Mouse (Mus musculus) cerebellum, postnatal 10 days (tissue): ENCODE data around the gene Pigt.

Experiments
- DNase-seq, 2 experiments: peaks; one replicate each; pipeline ENCODE4 v3.0.0; 2021; ENCODE audit warnings: mixed read lengths in 2 of 2

Gene Pigt

GRCm38 (mm10) chr2:164521841-164522240 is 24.5 kb downstream of the Pigt start:
- no peak for DNase-seq

GRCm38 (mm10) chr2:164522280-164522679 is 25.0 kb downstream of the Pigt start:
- no peak for DNase-seq

GRCm38 (mm10) chr2:164523301-164523773 is 26.0 kb downstream of the Pigt start:
- peak; percentile 65 to 69 for DNase-seq

GRCm38 (mm10) chr2:164528557-164528956 is 31.2 kb downstream of the Pigt start:
- DNase-seq = no peak

- peak; percentile 87 to 91 for DNase-seq
Measured at GRCm38 (mm10) chr2:164531169-164531568, 33.8 kb downstream of the Pigt start.

- DNase-seq = no peak
Measured at GRCm38 (mm10) chr2:164534315-164534714, 37.0 kb downstream of the Pigt start.

GRCm38 (mm10) chr2:164537003-164537402 is 39.7 kb downstream of the Pigt start:
- no peak for DNase-seq

- DNase-seq = peak; percentile 37 to 47
Measured at GRCm38 (mm10) chr2:164540652-164541427, 43.5 kb downstream of the Pigt start.

GRCm38 (mm10) chr2:164542132-164542531 is 44.8 kb downstream of the Pigt start:
- DNase-seq = no peak

- no peak for DNase-seq
Measured at GRCm38 (mm10) chr2:164542598-164542997, 45.3 kb downstream of the Pigt start.

GRCm38 (mm10) chr2:164543745-164544144 is 46.4 kb downstream of the Pigt start:
- DNase-seq = no peak

- DNase-seq = no peak
Measured at GRCm38 (mm10) chr2:164544454-164545097, 47.3 kb downstream of the Pigt start.

GRCm38 (mm10) chr2:164549338-164549737 is 52.0 kb downstream of the Pigt start:
- DNase-seq = no peak

GRCm38 (mm10) chr2:164549963-164550894 is 52.9 kb downstream of the Pigt start:
- DNase-seq = peak; percentile 56 to 58

GRCm38 (mm10) chr2:164550895-164551269 is 53.6 kb downstream of the Pigt start:
- DNase-seq = no peak

GRCm38 (mm10) chr2:164551502-164551901 is 54.2 kb downstream of the Pigt start:
- DNase-seq = no peak
